Mouse (Mus musculus): Measurements from ENCODE around the gene Sytl3. TPM values are rescaled to one million over a fixed set of nuclear protein-coding genes. Genes with fewer than 3 reads are reported as not detected.

Gene Sytl3
- total RNA-seq, 2 experiments from 2014 or later, result 0.24 to 2.9 TPM

DNA sequence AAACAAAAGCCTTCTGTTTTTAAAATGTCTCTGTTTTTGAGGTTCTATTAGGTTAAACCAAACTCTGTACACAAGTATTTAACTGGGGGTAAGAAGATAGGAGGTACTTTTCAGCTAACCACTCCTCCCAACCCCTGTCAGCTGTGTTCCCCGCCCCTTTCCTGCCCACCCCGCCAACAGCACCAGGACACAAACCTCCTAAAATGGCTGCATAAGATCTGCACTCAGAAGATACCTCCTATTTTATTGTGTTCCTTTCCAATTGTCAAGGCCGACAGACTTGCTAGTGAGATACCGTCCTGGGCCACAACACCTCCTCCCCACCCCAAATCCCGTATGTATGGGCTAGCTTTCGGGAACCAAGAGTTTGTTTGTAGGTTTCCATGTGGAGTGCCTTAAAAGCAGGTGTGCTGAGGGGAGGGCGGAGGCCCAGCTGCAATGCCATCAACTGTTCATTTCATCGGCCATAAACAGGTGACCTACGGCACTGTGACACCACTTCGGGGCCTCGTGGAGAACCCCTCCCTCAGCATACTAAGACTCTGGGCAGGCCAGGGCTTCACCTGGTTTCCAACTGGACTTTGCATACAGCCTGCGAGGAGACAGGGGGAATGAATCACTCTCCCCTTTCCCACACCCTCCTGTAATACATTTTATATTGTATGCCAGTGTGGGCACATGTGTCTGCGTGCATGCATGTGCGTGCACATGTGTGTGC, 114.5 kb downstream of the Sytl3 start:
- intact Hi-C loops (cut with DNase I), result no loop called here
- DNase-seq, result no peak

DNA sequence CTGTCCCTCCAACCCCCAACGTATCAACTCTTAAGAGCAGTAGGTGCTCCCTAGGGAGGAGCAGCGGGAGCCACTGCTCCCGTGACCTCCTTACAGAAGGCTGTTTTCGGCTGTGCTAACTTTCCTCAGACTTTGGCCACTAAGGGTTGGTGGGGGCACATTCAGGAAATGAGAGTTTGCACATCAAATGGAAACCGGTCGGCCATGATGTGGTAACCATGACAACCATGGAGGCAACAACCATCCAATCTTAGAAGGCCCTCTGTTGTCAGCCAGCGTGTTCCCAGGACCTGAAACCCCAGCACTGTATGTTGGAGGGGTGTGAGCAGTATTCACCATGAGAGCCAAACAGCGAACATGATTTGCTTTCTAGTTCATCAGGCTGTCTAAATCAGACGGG, 116.3 kb downstream of the Sytl3 start:
- intact Hi-C loops (cut with DNase I), result no loop called here
- no peak for DNase-seq

- no peak for DNase-seq
- intact Hi-C loops (cut with DNase I), result no loop called here
Observed at GRCm38 (mm10) chr17:6775671-6776070, 116.8 kb downstream of the Sytl3 start.

- no peak for DNase-seq
- intact Hi-C loops (cut with DNase I), result no loop called here
Observed at GRCm38 (mm10) chr17:6776123-6776522, 117.2 kb downstream of the Sytl3 start.

GRCm38 (mm10) chr17:6776576-6776975, 117.7 kb downstream of the Sytl3 start:
- DNase-seq, result no peak
- intact Hi-C loops (cut with DNase I), result no loop called here

DNA sequence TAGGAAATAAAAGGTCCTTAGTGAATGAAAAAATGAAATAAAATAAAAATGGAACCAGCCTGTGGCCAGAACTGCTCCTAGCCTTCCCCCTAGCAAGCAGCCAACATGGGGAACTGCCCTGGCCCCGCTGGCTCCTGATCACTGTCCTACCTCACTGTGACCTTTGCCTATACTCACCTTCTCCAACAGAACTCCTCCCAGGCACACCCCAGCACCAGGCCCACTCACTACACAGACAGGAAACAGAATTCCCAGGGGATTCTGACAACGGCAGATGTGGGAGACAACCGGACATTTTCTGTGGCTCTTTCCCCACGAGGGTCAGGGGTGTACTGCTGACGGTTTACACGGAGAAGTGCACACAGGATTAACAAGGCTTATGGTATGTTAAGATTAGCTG, 118.2 kb downstream of the Sytl3 start:
- DNase-seq, result no peak
- intact Hi-C loops (cut with DNase I), result no loop called here

GRCm38 (mm10) chr17:6777629-6778331, 118.9 kb downstream of the Sytl3 start:
- intact Hi-C loops (cut with DNase I), result loop anchor here (2.0 kb wide), 2 partner anchors 35 to 51 kb away; no protein-coding TSS in a partner anchor
- DNase-seq, result no peak

DNA sequence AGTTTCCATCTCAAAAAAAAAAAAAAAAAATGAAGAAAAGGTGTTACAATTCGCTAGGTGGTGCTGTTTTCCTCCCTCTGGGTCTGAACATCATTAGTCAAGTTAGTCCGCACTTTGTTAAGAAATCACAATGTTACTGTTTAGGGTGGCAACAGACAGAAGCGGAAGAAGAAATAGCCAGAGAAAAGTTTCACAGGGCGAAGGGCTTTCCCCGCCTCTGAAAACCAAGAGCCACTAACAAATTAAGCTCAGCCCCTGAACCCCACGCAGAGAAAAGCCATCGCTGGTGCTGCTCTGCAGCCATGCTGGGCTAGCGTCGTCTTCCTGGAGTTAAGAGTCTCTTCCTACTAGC, 119.4 kb downstream of the Sytl3 start:
- DNase-seq, result peak; percentile 49 to 53
- intact Hi-C loops (cut with DNase I), result loop anchor here (2.0 kb wide), 2 partner anchors 36 to 50 kb away; no protein-coding TSS in a partner anchor

DNA sequence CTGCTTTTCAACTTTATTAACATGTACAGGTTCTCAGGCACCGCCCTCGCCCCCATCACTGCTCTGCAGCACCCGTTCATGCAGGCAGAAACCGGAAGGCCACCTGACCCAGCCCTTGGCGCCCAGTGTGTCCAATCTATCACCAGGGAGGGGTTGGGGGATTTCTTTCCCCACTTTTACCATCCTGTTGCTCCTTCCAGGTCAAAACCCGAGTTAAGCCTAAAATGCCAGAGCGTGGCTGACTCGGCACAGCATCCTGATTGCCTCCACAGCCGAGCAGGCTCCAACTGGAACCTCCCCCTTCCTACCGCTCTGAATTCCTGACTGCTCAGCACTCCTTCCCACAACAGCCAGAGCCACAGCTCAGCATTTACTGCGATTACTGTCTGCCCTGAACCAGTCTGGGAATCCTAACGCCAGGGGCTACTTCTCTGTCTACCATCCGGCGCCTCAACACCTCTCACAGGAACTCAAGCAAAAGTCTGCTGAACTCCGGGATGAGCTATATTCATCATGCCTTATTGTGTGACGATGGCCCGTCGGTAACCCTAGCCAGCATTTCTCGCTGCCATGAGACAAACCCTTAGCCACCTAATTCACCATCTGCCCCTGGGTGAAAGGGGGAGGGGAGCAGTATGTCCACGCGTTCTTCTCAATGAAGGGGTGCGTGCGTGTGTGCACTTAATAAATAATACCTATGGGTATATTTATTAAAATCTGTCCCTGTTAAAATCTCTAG, 120.0 kb downstream of the Sytl3 start:
- peak; percentile 43 to 50 for DNase-seq
- intact Hi-C loops (cut with DNase I), result loop anchor here (2.0 kb wide), 2 partner anchors 36 to 50 kb away; no protein-coding TSS in a partner anchor

DNA sequence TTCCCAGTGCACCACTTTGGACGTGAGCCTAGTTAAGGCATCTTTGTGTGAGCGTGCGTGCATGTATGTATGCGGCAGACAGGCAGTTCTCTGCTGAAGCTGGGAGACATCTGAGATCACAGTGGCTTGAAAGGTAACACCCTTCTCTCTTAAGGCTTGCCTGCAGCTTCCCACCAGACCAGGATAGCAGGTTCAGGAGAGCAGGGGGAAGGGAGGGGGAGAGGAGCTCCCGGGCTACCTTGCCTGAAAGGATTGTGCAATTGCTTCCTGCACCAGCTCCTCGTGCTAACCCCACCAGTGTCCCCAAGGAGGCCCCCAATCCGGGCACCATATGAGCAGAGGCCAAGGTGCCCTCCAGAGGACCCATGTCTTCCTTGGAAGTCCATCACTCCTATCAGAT, 120.7 kb downstream of the Sytl3 start:
- intact Hi-C loops (cut with DNase I), result loop anchor here (2.0 kb wide), 2 partner anchors 37 to 49 kb away; no protein-coding TSS in a partner anchor

GRCm38 (mm10) chr17:6780521-6781115, 121.7 kb downstream of the Sytl3 start:
- no peak for DNase-seq
- intact Hi-C loops (cut with DNase I), result no loop called here

More for the DNA sequence above, 120.7 kb downstream of the Sytl3 start:
- DNase-seq, result no peak

- no peak for DNase-seq
- intact Hi-C loops (cut with DNase I), result no loop called here
Observed at GRCm38 (mm10) chr17:6781273-6781672, 122.4 kb downstream of the Sytl3 start.

GRCm38 (mm10) chr17:6782033-6782526, 123.2 kb downstream of the Sytl3 start:
- DNase-seq, result peak; percentile 33 to 41
- intact Hi-C loops (cut with DNase I), result no loop called here

- intact Hi-C loops (cut with DNase I), result no loop called here
- DNase-seq, result peak; percentile 89 to 91
Observed at GRCm38 (mm10) chr17:6782611-6783005, 123.7 kb downstream of the Sytl3 start, which contains the start of gene Ezr. Gene Ezr, minus strand, starts transcription at chr17:6782784.

- intact Hi-C loops (cut with DNase I), result no loop called here
Observed at GRCm38 (mm10) chr17:6783006-6783661, 124.2 kb downstream of the Sytl3 start.

DNA sequence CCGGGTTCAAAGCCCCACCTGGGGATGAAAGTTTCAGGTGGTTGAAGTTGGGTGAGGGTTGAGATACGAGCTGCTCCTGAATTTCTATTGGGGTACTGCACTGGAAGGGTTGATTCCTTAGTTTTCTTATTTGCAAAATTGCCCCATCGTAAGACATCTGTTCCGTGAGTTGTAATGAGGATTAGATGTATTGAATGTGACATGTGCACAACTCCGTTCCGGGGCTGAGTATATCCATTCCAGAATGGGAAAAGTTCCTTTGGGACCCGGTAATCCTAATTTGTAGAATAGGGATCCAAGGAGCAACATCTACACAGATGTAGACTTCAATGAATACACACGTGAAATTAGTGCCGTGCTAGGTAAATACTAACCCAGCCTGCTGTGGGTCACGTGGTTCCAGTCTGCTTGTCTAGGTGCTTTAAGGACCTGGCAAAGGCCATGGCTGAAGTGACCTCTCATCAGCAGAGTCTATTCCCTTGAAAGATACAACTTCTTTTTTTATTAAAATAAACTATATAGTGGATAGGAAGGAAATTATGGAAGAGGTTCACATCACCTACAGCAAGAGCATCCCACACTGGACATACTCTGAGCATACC, 125.0 kb downstream of the Sytl3 start:
- intact Hi-C loops (cut with DNase I), result no loop called here
- DNase-seq, result no peak

More at GRCm38 (mm10) chr17:6783006-6783661, 124.2 kb downstream of the Sytl3 start:
- DNase-seq, result peak; percentile 64 to 69

DNA sequence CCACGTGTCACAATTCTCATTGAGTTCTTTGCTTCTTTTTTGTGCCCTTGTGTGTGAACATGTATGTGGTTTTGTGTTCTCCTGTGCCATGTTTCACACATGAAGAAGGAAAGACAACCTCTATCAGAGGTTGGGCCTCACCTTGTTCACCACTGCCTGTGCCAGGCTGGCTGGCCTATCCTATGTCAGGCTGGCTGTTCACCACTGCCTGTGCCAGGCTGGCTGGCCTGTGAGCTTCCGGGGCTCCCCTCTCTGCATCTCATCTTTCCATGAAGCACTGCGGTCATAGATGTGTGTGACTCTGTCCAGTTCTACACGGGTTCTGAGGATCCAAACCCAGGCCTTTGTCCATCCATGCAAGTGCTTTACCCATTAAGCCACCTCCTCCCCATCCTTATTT, 128.3 kb downstream of the Sytl3 start:
- intact Hi-C loops (cut with DNase I), result no loop called here
- DNase-seq, result no peak

Data from heart, postnatal 14 days (tissue).